Mouse (Mus musculus): ENCODE data around the gene Tmem161b. TPM values are rescaled to one million over a fixed set of nuclear protein-coding genes. Genes with fewer than 3 reads are reported as not detected.

Gene Tmem161b
- polyA plus RNA-seq, 1 experiment from 2014 or later = 27.3 TPM

Small RNA genes within 50 kb of the gene (microRNA-seq; reads per million reads assigned to microRNA genes)
- gene Gm24331 = not detected
